Mouse (Mus musculus): ENCODE data around the gene Prex1. TPM values are rescaled to one million over a fixed set of nuclear protein-coding genes. Genes with fewer than 3 reads are reported as not detected.

The Prex1 gene
- polyA plus RNA-seq, 1 experiment from 2014 or later = 11.3 TPM

DNA sequence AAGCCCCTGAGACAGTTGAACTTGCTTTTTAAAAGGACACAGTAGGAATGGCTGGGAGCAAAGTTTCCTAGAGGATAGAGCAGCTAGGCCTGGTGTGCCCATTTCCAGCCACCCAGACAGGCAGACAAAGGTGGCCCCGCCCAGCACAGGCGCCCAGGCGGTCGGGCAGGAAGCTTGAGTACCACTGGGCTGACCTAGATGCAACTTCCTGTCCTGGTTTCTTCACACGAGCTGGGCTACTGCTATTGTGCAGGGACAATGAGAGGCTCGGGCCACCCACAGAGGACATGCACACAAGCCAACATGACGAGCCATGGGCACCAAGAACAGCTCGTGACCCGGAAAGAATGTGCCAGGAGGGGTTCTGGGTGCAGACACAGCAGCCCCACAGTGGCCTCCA, 63.2 kb downstream of the Prex1 start:
- DNase-seq (ENCODE audit: low spot score) = no peak
- Histone ChIP-seq H3K9me3 (ENCODE audit: control insufficient read depth, low read length) (no peaks in the 10 kb centered on the region), H3K36me3 (ENCODE audit: control insufficient read depth, insufficient read depth, low read length) (no peaks in the 10 kb centered on the region), H3K9ac (ENCODE audit: low read length) (no peak overlapping the region), H3K4me2 (ENCODE audit: low read length) (no peak overlapping the region), H3K4me1 (replicated peaks; ENCODE audit: control insufficient read depth, insufficient read depth, low read length) (peaks cover under 1% of the 10 kb centered on the region; the same call in 1 of the 2 replicates), H3K27me3 (replicated peaks; ENCODE audit: control insufficient read depth, insufficient read depth, low read length) (no peaks in the 10 kb centered on the region), H3K27ac (ENCODE audit: low read depth) (no peak overlapping the region), H3K4me3 (ENCODE audit: low read depth, low read length) (no peak overlapping the region)
- no peak for ATAC-seq (replicated peaks; ENCODE audit: low FRiP score, low TSS enrichment, low read depth)
- 65% methylated on average over 9 of the region's 9 CpGs for WGBS

DNA sequence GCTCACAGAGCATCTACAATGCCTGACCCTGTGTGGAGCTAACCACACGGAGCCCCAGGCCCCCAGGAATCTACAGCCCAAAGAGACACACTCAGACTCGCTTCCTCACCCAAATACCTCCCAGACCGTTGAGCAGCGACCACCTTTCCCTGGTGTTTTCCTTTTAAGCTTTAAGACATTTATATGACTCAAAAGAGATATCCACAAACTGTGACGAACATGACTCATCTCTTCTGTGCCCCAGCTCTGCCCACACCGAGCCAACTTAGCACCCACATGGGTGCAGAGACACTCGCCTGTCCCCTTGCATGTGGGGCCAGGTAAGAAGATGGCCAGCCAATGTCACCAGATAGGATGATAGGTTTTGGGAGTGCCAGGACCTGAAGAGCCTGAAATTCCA, 66.4 kb downstream of the Prex1 start:
- Histone ChIP-seq H3K27me3 (replicated peaks; ENCODE audit: control insufficient read depth, insufficient read depth, low read length) (no peaks in the 10 kb centered on the region), H3K9ac (ENCODE audit: low read length) (no peak overlapping the region), H3K36me3 (ENCODE audit: control insufficient read depth, insufficient read depth, low read length) (no peaks in the 10 kb centered on the region), H3K27ac (ENCODE audit: low read depth) (no peak overlapping the region), H3K4me3 (ENCODE audit: low read depth, low read length) (no peak overlapping the region), H3K4me2 (ENCODE audit: low read length) (no peak overlapping the region), H3K4me1 (replicated peaks; ENCODE audit: control insufficient read depth, insufficient read depth, low read length) (no peaks in the 10 kb centered on the region), H3K9me3 (ENCODE audit: control insufficient read depth, low read length) (no peaks in the 10 kb centered on the region)
- no peak for DNase-seq (ENCODE audit: low spot score)
- no peak for ATAC-seq (replicated peaks; ENCODE audit: low FRiP score, low TSS enrichment, low read depth)
- WGBS = 74% methylated on average over 7 of the region's 7 CpGs

DNA sequence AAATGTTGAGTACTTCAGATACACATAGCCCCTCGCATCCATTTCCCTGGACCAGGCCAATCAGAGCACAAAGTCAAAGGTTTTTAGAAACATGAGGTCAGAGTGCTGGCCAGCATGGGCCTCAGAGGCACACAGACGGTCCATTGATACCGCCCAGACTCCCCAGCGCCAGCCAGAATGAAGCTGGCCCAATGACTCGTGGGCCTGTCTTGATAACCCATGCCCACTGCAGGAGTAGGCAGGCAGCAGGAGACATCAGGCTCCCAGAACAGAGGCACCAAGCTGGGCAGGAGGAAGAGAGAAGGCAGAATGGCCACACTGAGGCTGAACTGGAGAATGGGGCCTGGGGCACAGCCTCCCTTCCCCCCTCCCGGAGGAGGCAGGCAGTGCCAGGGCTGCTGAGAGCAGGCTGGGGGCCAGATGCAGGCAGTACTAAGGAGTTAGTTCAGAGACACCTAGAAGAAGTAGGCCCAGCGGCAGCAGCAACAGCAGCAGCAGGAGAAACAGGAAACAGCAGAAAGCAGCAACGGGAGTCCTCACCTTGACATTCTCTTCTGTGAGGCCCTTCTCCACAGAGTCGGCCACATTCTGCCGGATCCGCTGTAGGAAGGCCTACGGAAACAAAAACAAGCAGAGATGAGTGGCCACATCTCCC, 67.1 kb downstream of the Prex1 start:
- DNase-seq (ENCODE audit: low spot score) (no peak), ATAC-seq (replicated peaks; ENCODE audit: low FRiP score, low TSS enrichment, low read depth) (no peak)
- Histone ChIP-seq H3K4me3 (ENCODE audit: low read depth, low read length) (no peak overlapping the region), H3K36me3 (ENCODE audit: control insufficient read depth, insufficient read depth, low read length) (no peaks in the 10 kb centered on the region), H3K9me3 (ENCODE audit: control insufficient read depth, low read length) (no peaks in the 10 kb centered on the region), H3K4me1 (replicated peaks; ENCODE audit: control insufficient read depth, insufficient read depth, low read length) (no peaks in the 10 kb centered on the region), H3K27me3 (replicated peaks; ENCODE audit: control insufficient read depth, insufficient read depth, low read length) (no peaks in the 10 kb centered on the region), H3K4me2 (ENCODE audit: low read length) (no peak overlapping the region), H3K9ac (ENCODE audit: low read length) (no peak overlapping the region), H3K27ac (ENCODE audit: low read depth) (no peak overlapping the region)
- WGBS = 72% methylated on average over 11 of the region's 12 CpGs

DNA sequence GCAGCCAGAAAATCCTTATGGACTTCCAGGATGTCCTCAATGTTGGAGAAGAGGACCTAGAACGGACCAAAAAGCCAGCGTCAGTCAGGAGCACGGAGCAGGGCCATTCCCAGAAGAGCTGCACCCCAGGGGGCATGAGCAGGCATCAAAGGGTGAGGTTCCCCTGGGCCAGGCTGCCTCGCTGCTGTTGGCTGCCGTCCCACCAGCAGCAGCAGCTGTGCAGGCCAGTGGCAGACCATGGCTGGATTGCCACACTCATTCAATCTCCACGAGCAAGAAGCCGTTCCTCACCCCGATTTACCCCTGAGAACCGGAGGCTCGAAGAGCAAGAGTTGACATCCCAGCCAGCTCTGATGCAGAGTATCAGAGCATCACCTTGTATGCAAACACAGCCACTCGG, 68.8 kb downstream of the Prex1 start:
- H3K4me3 ChIP-seq (ENCODE audit: low read depth, low read length) = no peak overlapping the region
- H3K27me3 ChIP-seq (replicated peaks; ENCODE audit: control insufficient read depth, insufficient read depth, low read length) = no peaks in the 10 kb centered on the region
- no peak overlapping the region for H3K27ac ChIP-seq (ENCODE audit: low read depth)
- H3K4me2 ChIP-seq (ENCODE audit: low read length) = no peak overlapping the region
- no peak for ATAC-seq (replicated peaks; ENCODE audit: low FRiP score, low TSS enrichment, low read depth)
- H3K4me1 ChIP-seq (replicated peaks; ENCODE audit: control insufficient read depth, insufficient read depth, low read length) = no peaks in the 10 kb centered on the region
- H3K36me3 ChIP-seq (ENCODE audit: control insufficient read depth, insufficient read depth, low read length) = no peaks in the 10 kb centered on the region
- no peak for DNase-seq (ENCODE audit: low spot score)
- no peak overlapping the region for H3K9ac ChIP-seq (ENCODE audit: low read length)
- no peaks in the 10 kb centered on the region for H3K9me3 ChIP-seq (ENCODE audit: control insufficient read depth, low read length)
- 91% methylated on average over 11 of the region's 11 CpGs for whole genome bisulfite sequencing

DNA sequence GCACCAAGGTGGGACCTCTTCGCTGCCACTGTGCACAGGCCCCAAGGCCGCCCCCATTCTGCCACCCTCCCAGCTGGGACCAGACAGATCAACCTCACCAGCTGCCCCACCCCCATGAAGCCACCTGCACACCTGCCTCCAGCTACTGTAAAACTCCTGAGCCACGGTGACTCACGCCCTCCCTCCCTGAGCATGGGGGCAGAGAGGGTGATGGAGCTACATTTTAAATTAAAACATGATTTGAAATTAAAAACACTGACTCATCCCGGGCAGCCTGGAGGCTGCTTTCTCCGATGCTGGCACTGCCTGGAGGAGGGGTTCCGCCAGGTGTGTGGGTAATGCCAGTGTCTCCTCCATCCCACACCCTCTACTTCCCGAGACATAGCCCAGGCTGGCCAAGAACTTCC, 71.0 kb downstream of the Prex1 start:
- WGBS = 94% methylated on average over 8 of the region's 8 CpGs

DNA sequence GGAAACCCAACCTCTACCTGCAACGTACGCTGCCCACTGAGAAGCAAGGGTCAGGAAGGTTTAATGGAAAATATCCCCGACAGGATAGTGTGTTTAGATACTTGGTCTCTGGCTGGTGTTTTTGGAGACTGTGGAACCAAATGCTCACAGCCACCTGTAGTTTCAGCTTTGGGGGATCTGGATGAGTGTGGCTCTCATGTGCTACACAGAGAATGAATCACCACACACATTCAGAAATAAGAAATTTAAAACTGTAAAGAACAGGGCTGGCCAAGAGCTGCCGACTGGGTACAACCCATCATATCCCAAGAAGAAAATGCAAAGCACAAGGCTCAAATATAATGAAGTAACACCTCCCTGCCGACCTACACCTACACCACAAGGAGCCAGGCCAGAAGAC, 73.9 kb downstream of the Prex1 start:
- Histone ChIP-seq H3K9me3 (ENCODE audit: control insufficient read depth, low read length) (no peaks in the 10 kb centered on the region), H3K36me3 (ENCODE audit: control insufficient read depth, insufficient read depth, low read length) (0 out of 2 replicates have a peak, but pooled peaks cover 4% of the 10 kb centered on the region), H3K27me3 (replicated peaks; ENCODE audit: control insufficient read depth, insufficient read depth, low read length) (no peaks in the 10 kb centered on the region), H3K9ac (ENCODE audit: low read length) (no peak overlapping the region), H3K4me1 (replicated peaks; ENCODE audit: control insufficient read depth, insufficient read depth, low read length) (0 out of 2 replicates have a peak, but pooled peaks cover 3% of the 10 kb centered on the region), H3K4me3 (ENCODE audit: low read depth, low read length) (no peak overlapping the region), H3K27ac (ENCODE audit: low read depth) (no peak overlapping the region), H3K4me2 (ENCODE audit: low read length) (no peak overlapping the region)
- ATAC-seq (replicated peaks; ENCODE audit: low FRiP score, low TSS enrichment, low read depth) (no peak), DNase-seq (ENCODE audit: low spot score) (no peak)
- 89% methylated on average over 5 of the region's 5 CpGs for WGBS

More for the DNA sequence above, 71.0 kb downstream of the Prex1 start:
- H3K4me2 ChIP-seq (ENCODE audit: low read length) = no peak overlapping the region
- H3K9ac ChIP-seq (ENCODE audit: low read length) = no peak overlapping the region
- 0 out of 2 replicates have a peak, but pooled peaks cover 3% of the 10 kb centered on the region for H3K4me1 ChIP-seq (replicated peaks; ENCODE audit: control insufficient read depth, insufficient read depth, low read length)
- 0 out of 2 replicates have a peak, but pooled peaks cover 4% of the 10 kb centered on the region for H3K36me3 ChIP-seq (ENCODE audit: control insufficient read depth, insufficient read depth, low read length)
- no peak for DNase-seq (ENCODE audit: low spot score)
- H3K4me3 ChIP-seq (ENCODE audit: low read depth, low read length) = no peak overlapping the region
- no peaks in the 10 kb centered on the region for H3K9me3 ChIP-seq (ENCODE audit: control insufficient read depth, low read length)
- H3K27me3 ChIP-seq (replicated peaks; ENCODE audit: control insufficient read depth, insufficient read depth, low read length) = no peaks in the 10 kb centered on the region
- ATAC-seq (replicated peaks; ENCODE audit: low FRiP score, low TSS enrichment, low read depth) = no peak
- H3K27ac ChIP-seq (ENCODE audit: low read depth) = no peak overlapping the region

DNA sequence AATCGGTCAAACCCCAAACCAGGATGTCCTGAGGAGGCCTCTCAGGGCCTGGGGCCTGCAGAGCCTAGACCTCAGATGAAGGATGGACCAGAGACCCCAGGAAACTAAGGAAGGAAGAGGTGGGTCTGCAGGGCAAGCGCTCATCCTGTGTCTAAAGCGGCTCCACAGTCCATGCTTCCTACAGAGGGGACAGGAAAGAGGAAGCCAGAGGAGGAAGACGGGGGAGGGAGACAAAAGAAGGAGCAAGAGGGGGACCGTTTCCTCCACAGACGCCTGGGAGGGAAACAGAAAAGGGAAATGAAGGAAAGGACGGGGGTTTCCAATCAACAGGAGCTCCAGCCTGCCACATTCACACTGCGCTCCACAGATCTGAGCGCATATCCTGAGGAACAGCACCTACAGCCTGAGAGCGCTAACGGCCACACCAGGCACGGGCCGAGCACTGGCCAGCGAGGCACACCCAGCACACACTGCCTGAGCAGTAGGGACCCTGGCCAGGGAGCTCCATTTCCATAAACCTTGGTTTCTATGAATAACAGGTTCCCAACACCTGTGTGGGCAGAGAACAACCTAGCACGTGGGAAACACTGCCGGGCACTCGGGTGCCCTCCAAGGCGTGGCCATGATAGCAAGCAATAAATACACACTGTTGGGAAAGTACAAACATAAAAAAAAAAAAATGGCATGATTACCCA, 74.5 kb downstream of the Prex1 start:
- ATAC-seq (replicated peaks; ENCODE audit: low FRiP score, low TSS enrichment, low read depth) (no peak), DNase-seq (ENCODE audit: low spot score) (no peak)
- Histone ChIP-seq H3K36me3 (ENCODE audit: control insufficient read depth, insufficient read depth, low read length) (0 out of 2 replicates have a peak, but pooled peaks cover 4% of the 10 kb centered on the region), H3K9me3 (ENCODE audit: control insufficient read depth, low read length) (no peaks in the 10 kb centered on the region), H3K27me3 (replicated peaks; ENCODE audit: control insufficient read depth, insufficient read depth, low read length) (no peaks in the 10 kb centered on the region), H3K9ac (ENCODE audit: low read length) (no peak overlapping the region), H3K27ac (ENCODE audit: low read depth) (no peak overlapping the region), H3K4me3 (ENCODE audit: low read depth, low read length) (no peak overlapping the region), H3K4me2 (ENCODE audit: low read length) (no peak overlapping the region), H3K4me1 (replicated peaks; ENCODE audit: control insufficient read depth, insufficient read depth, low read length) (0 out of 2 replicates have a peak, but pooled peaks cover 3% of the 10 kb centered on the region)
- 65% methylated on average over 18 of the region's 18 CpGs for WGBS

DNA sequence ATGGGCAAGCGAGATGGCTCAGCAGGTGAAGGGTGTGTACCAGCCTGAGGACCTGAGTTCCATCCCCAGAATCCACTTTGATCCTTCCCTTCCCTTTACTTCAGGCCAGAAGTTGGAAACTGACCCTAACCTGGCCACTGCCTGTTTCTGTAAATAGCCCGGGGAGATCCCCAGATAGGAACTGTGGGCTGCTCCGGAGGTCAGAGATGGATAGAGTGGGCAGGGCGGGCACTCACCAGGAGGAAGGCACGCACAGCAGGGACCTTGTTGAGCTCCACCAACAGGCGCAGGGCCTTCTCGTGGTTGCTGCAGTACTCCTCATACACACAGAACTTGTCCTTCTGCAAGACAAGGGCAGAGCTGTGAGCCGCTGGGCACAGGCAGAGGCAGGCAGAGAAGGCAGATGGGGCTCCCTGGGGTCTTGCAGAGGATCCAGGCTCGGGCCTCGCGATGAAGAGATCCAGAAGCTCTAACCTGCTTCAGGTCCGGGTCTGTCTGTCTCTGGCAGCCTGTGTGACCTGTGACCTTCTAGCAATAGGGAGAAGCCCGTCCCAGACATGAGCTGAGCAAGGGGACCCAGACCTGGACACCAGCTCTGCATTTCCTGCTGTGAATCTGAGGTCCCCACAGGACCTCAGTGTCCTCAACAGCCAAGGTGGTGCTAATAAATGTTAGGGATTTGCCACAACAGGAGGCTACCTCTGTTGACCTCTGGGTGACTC, 75.4 kb downstream of the Prex1 start:
- Histone ChIP-seq H3K36me3 (ENCODE audit: control insufficient read depth, insufficient read depth, low read length) (0 out of 2 replicates have a peak, but pooled peaks cover 4% of the 10 kb centered on the region), H3K9me3 (ENCODE audit: control insufficient read depth, low read length) (no peaks in the 10 kb centered on the region), H3K4me3 (ENCODE audit: low read depth, low read length) (no peak overlapping the region), H3K27me3 (replicated peaks; ENCODE audit: control insufficient read depth, insufficient read depth, low read length) (no peaks in the 10 kb centered on the region), H3K27ac (ENCODE audit: low read depth) (no peak overlapping the region), H3K4me2 (ENCODE audit: low read length) (no peak overlapping the region), H3K9ac (ENCODE audit: low read length) (no peak overlapping the region), H3K4me1 (replicated peaks; ENCODE audit: control insufficient read depth, insufficient read depth, low read length) (0 out of 2 replicates have a peak, but pooled peaks cover 3% of the 10 kb centered on the region)
- ATAC-seq (replicated peaks; ENCODE audit: low FRiP score, low TSS enrichment, low read depth) = no peak
- no peak for DNase-seq (ENCODE audit: low spot score)
- 63% methylated on average over 13 of the region's 13 CpGs for WGBS

Measured in intestine, embryonic 14.5 days (tissue).